Mouse (Mus musculus) neural tube, embryonic 11.5 days (tissue): Measurements from ENCODE around the gene Entpd7. TPM values are rescaled to one million over a fixed set of nuclear protein-coding genes. Genes with fewer than 3 reads are reported as not detected.
A peak's percentile ranks its signal among the peaks of the same experiment; 100 is the strongest.

Source experiments
- ATAC-seq: fragments of 200-750 bp; cut with Nextera tagmentation; 2 replicates; pipeline ENCODE4 v1.8.0; 2017; ENCODE audit warnings: moderate number of reproducible peaks, mild to moderate bottlenecking, moderate TSS enrichment, moderate library complexity; ENCODE audit not compliant: insufficient read depth, low FRiP score, low TSS enrichment
- DNase-seq: peaks from one replicate; pipeline ENCODE4 v3.0.0-alpha.2; 2015; ENCODE audit warnings: low spot score
- H3K27ac ChIP-seq: fragments of 300-500 bp; sonication (generic); 2 replicates; pipeline ENCODE4 v1.5.1; 2014; ENCODE audit warnings: low read depth, mild to moderate bottlenecking, low read length
- H3K27me3 ChIP-seq: fragments of 300-500 bp; sonication (generic); 2 replicates; pipeline ENCODE4 v1.6.1; 2014; ENCODE audit warnings: mild to moderate bottlenecking, low read length, mixed read lengths; ENCODE audit not compliant: control insufficient read depth, insufficient read depth
- H3K36me3 ChIP-seq: fragments of 300-500 bp; sonication (generic); 2 replicates; pipeline ENCODE4 v1.6.1; 2014; ENCODE audit warnings: mild to moderate bottlenecking, low read length, moderate library complexity, mixed read lengths; ENCODE audit not compliant: control insufficient read depth, insufficient read depth
- H3K4me1 ChIP-seq: fragments of 300-500 bp; sonication (generic); 2 replicates; pipeline ENCODE4 v1.6.1; 2014; ENCODE audit warnings: low read length, mixed read lengths; ENCODE audit not compliant: control insufficient read depth, insufficient read depth
- H3K4me2 ChIP-seq: fragments of 300-500 bp; sonication (generic); 2 replicates; pipeline ENCODE4 v1.6.1; 2014; ENCODE audit warnings: low read depth, mild to moderate bottlenecking, moderate library complexity
- H3K4me3 ChIP-seq: fragments of 300-500 bp; sonication (generic); 2 replicates; pipeline ENCODE4 v1.5.1; 2014; ENCODE audit warnings: low read depth, low read length
- H3K9ac ChIP-seq: fragments of 300-500 bp; sonication (generic); 2 replicates; pipeline ENCODE4 v1.6.1; 2014; ENCODE audit warnings: mild to moderate bottlenecking, low read length
- H3K9me3 ChIP-seq: fragments of 300-500 bp; sonication (generic); 2 replicates; pipeline ENCODE4 v1.6.1; 2016; ENCODE audit warnings: low read length; ENCODE audit not compliant: control insufficient read depth
- whole genome bisulfite sequencing: fragments of 180-500 bp; shearing (Covaris S2); extraction: QIAGEN DNeasy Blood & Tissue Kit; methylation state at CpG from one replicate; pipeline ENCODE4 v1.1.7; 2014; 5-methylcytosine and 5-hydroxymethylcytosine counted together
- polyA plus RNA-seq: library from polyadenylated mRNA; unstranded; fragments of >200 nt; fragmentation: Nextera tagmentation; extraction: Ambion mirVana; gene quantifications from 2 replicates; pipeline ENCODE4 v1.2.1, GENCODE M21; 2014

The Entpd7 gene
- polyA plus RNA-seq, 1 experiment from 2014 or later: 14.3 TPM

DNA sequence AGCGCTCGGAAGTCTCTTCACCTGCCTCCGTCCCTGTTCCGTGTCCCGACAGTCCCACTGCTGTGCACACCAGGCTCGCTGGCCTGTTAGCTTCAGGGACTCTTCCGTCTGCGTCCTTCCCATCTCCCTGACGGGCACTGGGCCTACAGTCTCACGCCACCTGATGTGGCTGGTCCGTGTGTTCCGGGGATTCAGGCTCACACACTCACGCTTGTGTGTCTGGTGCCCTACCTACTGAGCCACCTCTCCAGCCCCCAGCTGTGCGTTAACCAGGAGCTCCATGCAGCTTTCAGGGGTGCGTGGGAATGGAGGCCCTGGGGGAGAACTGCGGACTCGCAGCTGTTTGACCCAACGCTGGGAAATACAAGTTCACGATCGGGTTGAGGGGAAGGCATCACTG, 34.7 kb downstream of the Entpd7 start:
- WGBS: 89% methylated on average over 20 of the region's 20 CpGs
- Histone ChIP-seq H3K36me3 (peaks cover 6% of the 10 kb centered on the region; the same call in 1 of the 2 replicates), H3K4me3 (no peak overlapping the region), H3K27ac (no peak overlapping the region), H3K4me2 (no peak overlapping the region), H3K9me3 (no peaks in the 10 kb centered on the region), H3K4me1 (no peaks in the 10 kb centered on the region), H3K27me3 (no peaks in the 10 kb centered on the region), H3K9ac (no peak overlapping the region)
- ATAC-seq (no peak), DNase-seq (no peak)

DNA sequence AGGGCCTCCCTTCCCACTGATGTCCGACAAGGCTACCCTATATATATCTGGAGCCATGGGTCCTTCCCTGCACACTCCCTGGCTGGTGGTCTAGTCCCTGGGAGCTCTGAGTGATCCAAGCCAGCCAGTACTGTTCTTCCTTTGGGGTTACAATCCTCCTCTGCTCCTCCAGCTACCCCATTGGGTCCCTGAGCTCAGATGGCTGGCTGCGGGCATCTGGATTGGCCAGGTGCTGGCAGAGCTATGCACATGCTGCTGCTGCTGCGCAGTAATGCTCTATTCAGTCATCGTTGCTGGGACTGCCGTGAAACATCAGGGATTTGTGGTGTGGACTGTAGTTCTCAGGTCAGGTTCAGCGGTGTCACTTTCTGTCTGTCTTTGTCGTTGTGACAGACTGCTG, 35.3 kb downstream of the Entpd7 start:
- Histone ChIP-seq H3K36me3 (peaks cover 6% of the 10 kb centered on the region; the same call in 1 of the 2 replicates), H3K4me1 (no peaks in the 10 kb centered on the region), H3K27me3 (no peaks in the 10 kb centered on the region), H3K4me3 (no peak overlapping the region), H3K9ac (no peak overlapping the region), H3K4me2 (no peak overlapping the region), H3K9me3 (no peaks in the 10 kb centered on the region), H3K27ac (no peak overlapping the region)
- ATAC-seq (no peak), DNase-seq (no peak)
- WGBS: 87% methylated on average over 7 of the region's 7 CpGs

DNA sequence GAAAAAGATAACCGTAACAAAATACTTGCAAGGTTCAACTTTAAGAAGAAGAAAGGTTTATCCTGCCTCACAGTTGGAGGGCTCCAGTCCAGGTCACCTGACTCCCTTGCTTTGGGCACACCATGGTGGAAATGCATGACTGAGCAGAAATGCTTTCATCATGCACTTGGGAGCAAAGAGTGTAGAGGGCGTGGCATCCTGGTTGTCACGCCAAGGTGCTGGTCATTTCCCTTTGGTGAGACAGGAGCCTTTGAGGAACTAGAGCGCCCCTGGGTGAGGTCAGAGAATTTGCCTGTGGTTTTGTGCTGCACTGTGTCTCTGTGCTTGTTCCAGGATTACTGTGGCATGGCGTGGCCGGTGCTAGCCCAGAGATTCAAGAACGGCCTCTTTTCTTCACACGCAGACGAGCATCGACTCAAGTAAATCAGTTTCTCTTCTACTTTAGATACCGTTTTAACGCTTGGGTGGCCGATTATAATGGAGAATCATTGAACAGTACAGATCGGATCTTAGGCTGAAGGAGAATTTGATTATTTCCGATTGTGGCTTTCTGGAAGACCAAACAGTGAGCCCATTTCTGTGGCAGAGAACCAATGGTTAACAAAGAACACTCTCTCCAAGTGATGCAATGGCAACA, 37.2 kb downstream of the Entpd7 start:
- H3K4me2 ChIP-seq: no peak overlapping the region
- no peak overlapping the region for H3K27ac ChIP-seq
- H3K9ac ChIP-seq: no peak overlapping the region
- H3K36me3 ChIP-seq: 0 out of 2 replicates have a peak, but pooled peaks cover 3% of the 10 kb centered on the region
- ATAC-seq (no peak), DNase-seq (no peak)
- H3K9me3 ChIP-seq: no peaks in the 10 kb centered on the region
- 85% methylated on average over 15 of the region's 15 CpGs for WGBS
- no peak overlapping the region for H3K4me3 ChIP-seq
- no peaks in the 10 kb centered on the region for H3K4me1 ChIP-seq
- H3K27me3 ChIP-seq: no peaks in the 10 kb centered on the region

DNA sequence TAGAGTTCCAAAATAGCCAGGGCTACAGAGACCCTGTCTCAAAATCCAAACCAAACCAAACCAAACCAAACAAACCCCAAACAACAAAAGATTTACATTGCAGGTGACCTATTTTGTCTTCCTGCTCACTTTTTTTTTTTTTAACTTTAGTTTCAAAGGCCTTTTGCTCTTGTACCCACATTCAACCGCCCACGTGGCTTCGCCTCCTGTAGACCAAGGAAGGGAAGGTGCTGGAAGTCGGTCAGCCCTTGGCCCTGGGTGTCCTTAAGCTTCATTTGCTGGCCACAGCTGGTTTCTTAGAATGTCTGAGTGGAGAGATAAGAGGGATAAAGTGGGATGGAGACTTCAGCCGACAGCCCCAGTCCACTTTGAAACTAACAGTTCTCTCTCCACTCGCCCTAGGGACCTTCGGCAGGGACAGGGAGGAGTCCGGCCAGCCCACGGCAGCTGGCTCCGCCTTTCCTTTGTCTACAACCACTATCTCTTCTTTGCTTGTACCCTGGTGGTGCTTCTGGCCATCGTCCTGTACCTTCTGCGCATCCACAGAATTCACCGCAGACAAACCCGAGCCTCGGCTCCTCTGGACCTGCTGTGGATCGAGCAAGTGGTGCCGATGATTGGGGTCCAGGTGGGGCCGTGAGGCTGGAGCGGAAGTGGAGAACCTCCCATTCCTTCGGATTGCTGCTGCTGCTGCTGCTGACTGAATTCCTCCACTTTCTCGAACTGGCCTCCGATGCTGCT, 40.0 kb downstream of the Entpd7 start:
- Histone ChIP-seq H3K27ac (no peak overlapping the region; the same call in 1 of the 2 replicates), H3K4me2 (peak overlapping the region; percentile 30), H3K4me1 (no peaks in the 10 kb centered on the region), H3K36me3 (0 out of 2 replicates have a peak, but pooled peaks cover 3% of the 10 kb centered on the region), H3K9me3 (no peaks in the 10 kb centered on the region), H3K27me3 (no peaks in the 10 kb centered on the region), H3K9ac (peak overlapping the region; percentile 35), H3K4me3 (peak overlapping the region; percentile 19; the same call in 1 of the 2 replicates)
- DNase-seq: peak; percentile 50
- no peak for ATAC-seq
- 47% methylated on average over 22 of the region's 22 CpGs for WGBS

DNA sequence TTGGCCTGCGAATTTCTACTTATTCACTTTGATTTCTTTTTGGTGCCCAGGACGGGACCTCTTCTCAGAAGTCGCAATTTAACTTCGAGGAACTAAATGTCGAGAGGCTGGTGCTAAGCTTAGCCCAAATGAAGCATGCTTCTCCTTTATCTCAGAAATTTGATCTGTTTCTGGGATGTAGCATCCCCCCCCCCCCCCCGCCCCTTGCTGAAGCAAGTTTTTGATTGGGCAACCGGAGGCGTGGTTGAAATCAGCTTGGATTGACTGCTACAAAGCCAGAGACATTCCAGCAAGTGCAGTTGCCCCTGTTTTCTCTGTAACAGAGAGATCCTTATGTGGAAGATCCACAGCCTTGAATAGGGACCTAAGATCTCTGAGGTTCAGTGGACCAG, 40.6 kb downstream of the Entpd7 start:
- no peak for ATAC-seq
- Histone ChIP-seq H3K4me1 (no peaks in the 10 kb centered on the region), H3K27me3 (no peaks in the 10 kb centered on the region), H3K27ac (no peak overlapping the region; the same call in 1 of the 2 replicates), H3K4me2 (peak overlapping the region; percentile 30), H3K9ac (peak overlapping the region; percentile 35), H3K9me3 (no peaks in the 10 kb centered on the region), H3K4me3 (peak overlapping the region; percentile 19; the same call in 1 of the 2 replicates), H3K36me3 (0 out of 2 replicates have a peak, but pooled peaks cover 3% of the 10 kb centered on the region)
- peak; percentile 30 for DNase-seq
- WGBS: 41% methylated on average over 7 of the region's 8 CpGs

DNA sequence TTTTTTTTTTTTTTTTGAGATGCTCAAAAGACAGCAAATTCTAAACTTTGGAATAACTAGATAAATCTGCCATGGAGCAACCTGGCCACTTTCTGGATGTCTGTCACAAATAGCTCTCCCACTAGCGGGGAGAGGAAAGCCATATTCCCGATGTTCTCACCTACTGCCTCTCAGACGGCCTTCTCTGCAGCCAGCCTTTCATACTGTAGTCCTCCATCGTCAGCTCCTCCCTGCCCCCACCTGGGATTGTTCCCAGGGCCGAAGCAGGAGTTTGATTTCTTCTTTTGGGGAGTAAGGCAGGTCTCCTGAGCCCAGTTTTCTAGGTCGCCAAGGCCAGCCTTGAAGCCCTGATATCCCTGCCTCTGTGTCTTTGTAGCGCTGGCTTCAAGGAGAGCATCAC, 41.7 kb downstream of the Entpd7 start:
- 0 out of 2 replicates have a peak, but pooled peaks cover 6% of the 10 kb centered on the region for H3K36me3 ChIP-seq
- WGBS: 64% methylated on average over 7 of the region's 7 CpGs

DNA sequence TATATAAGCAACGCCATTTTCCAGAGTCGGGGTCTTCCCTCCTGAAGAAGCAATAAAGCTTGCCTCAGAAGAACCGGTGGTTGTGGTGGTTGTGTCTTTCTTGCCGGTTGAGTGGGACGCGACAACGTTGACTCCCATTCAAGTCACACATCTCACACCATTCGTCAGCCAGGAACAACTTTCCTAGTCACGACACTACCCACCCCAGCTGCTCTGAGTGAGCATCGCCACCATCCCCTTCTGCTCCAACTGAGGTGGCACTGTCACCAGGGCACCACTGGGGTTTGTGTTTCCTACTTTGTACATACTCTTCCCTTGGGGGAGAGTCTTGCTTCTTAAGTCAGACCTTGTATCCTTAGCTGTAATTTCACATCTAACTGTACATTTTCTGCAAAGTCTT, 48.9 kb downstream of the Entpd7 start:
- ATAC-seq: no peak

More for the DNA sequence above, 41.7 kb downstream of the Entpd7 start:
- Histone ChIP-seq H3K4me1 (no peaks in the 10 kb centered on the region), H3K9me3 (no peaks in the 10 kb centered on the region), H3K4me2 (no peak overlapping the region), H3K27me3 (no peaks in the 10 kb centered on the region), H3K27ac (no peak overlapping the region), H3K4me3 (no peak overlapping the region), H3K9ac (no peak overlapping the region)
- ATAC-seq (no peak), DNase-seq (no peak)

DNA sequence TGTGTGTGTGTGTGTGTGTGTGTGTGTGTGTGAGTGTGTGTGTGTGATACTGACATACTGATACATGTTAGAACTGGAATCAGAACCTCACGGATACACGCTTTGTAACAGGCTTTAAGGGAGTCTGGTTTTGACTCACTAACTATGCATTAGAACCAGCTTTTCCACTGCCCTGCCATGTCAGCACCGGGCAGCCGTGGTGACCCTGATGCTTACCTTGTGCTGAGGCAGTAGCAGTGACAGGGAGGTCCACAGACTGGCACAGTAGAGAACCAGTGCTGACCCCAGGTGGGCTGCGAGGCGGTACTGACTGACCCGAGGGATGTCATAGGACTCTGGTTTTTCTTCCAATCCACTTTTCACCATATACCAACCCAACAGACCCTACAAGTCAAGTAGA, 53.9 kb downstream of the Entpd7 start:
- Histone ChIP-seq H3K4me3 (no peak overlapping the region), H3K4me1 (no peaks in the 10 kb centered on the region), H3K27me3 (no peaks in the 10 kb centered on the region), H3K9me3 (no peaks in the 10 kb centered on the region), H3K36me3 (peaks cover 11% of the 10 kb centered on the region), H3K27ac (no peak overlapping the region), H3K9ac (no peak overlapping the region), H3K4me2 (no peak overlapping the region)
- ATAC-seq (no peak), DNase-seq (no peak)
- WGBS: 94% methylated on average over 7 of the region's 7 CpGs

More for the DNA sequence above, 48.9 kb downstream of the Entpd7 start:
- Histone ChIP-seq H3K27me3 (no peaks in the 10 kb centered on the region), H3K27ac (no peak overlapping the region), H3K4me2 (no peak overlapping the region), H3K4me1 (no peaks in the 10 kb centered on the region), H3K36me3 (peaks cover 10% of the 10 kb centered on the region), H3K9me3 (no peaks in the 10 kb centered on the region), H3K4me3 (no peak overlapping the region), H3K9ac (no peak overlapping the region)
- no peak for DNase-seq
- 93% methylated on average over 10 of the region's 10 CpGs for WGBS
